Mouse (Mus musculus) kidney, postnatal 36 days (tissue): Measurements from ENCODE around the gene Rtca.

ENCODE experiments used
- DNase-seq, 2 experiments: peaks; one replicate each; pipeline ENCODE4 v3.0.0; 2021 to 2022; ENCODE audit warnings: mixed read lengths in 2 of 2

Rtca gene

DNA sequence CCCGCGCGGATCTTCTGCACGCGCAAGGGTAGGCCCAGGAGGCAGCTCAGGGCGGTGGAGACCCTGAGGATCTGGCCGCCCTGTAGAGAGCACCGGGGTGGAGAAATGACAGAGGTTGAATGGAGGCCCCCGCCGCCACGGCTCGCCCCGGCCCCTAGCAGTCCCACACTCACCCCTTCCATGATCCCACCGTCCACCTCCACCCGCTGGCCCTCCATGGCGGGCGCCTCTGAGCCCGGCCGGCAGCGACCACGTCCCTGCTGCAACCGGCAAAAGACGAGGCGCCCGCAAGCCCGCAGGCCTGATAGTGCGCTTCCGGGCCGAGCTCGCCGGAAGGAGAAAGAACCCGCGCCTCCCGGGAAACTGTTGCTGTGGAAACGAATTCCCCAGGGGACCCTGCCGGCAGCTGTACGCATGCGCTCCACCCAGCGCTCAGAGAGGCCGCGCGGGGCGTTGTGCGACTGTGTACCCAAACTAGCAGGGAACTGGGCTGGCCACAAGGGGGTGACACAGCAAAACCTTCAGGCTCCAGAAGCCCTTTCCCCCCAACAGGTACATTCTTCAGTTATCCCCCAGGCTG is at the start of gene Rtca:
Gene Rtca, minus strand, starts transcription at position 437 of the 580 bp plus-strand sequence.
- DNase-seq: peak; percentile 98 to 99

DNA sequence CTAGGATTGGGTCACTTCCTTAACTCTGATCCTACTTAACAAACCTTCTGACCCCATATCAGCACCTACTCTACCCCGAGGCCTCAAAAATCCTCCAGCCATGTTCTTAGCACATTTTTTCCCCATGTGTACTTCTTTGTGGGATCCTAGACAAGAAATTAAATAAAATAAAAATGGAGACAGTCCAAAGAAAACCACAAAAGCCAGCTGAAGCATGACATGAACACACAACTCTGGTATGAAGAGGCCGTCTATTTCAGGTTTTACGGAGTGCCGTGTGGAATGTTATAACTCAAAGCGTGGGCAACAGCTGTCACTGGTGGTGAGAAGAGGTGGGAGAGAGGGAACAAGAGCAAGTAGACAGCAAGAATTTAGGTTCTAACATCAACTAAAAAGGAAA is 43.4 kb upstream of the Rtca start:
- DNase-seq: no peak

DNA sequence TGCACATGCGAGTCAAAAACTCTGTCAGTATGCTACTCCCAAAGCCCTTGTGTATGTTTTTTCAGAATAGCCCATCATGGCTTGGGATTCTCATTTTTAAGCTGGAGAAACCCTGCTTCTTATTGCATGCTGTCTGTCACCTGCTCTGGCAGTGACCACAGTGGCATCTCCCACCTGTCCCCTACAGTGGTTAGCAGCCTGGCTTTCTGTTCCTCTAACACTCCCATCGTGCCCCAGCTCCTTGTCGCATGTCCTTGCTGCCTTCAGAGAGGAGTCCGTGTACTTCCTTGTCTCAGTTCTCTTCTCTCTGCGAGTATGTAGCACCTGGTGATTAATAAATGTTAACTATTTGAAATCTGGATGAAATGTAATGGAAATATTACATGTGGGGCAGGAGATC is 39.4 kb upstream of the Rtca start:
- DNase-seq: no peak

DNA sequence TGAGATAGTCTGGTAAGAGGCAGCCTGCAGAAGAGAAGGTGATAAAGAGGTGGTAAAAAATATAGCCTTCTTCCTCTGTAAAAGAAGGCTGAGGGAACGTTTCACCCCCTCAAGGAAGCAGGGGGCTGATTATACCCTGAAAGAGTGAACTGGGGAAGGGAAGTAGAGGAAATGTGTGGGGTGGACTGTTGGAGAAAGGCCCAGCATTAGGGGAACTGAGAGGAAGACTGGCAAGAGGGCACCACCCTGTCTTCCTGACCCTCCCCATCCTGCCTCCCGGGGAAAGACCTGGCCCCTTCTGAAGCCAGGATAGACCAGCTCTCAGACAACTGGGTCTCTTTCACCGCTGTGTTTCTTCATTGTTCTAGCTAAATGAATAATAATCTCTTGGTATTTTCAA is 34.5 kb upstream of the Rtca start:
- DNase-seq: no peak

DNA sequence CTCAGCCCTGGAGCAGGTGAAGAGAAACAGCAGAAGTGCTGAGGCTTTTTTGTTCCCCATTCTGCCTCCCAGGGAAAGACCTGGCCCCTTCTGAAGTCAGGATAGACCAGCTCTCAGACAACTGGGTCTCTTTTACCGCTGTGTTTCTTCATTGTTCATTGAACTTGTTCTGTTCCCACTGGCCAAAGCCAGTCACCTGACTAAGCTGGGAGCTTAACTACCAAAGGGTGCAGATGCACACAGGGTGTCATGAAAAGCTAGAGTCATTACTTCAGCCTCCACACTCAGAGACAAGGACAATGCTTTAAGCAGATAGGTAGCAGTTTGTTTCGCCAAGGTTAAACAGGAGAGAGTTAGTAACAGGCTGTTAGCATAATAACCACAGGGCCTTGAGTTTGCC is 34.1 kb upstream of the Rtca start:
- no peak for DNase-seq

DNA sequence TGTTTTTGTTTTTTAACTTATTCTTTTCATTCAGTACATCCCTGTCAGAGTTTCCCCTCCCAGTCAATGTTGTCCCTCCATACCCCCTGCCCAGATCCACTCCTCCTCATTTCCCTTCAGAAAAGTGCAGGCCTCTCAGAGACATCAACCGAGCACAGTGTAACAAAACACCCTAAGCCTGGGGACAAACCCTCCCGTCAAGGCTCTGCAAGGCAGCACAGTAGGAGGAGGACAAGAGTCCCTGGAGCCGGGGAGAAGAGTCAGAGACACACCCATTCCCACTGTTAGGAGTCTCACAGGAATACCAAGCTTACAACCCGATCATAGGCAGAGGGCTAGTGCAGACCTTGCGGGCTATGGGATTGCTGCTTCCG is 29.2 kb upstream of the Rtca start:
- no peak for DNase-seq

DNA sequence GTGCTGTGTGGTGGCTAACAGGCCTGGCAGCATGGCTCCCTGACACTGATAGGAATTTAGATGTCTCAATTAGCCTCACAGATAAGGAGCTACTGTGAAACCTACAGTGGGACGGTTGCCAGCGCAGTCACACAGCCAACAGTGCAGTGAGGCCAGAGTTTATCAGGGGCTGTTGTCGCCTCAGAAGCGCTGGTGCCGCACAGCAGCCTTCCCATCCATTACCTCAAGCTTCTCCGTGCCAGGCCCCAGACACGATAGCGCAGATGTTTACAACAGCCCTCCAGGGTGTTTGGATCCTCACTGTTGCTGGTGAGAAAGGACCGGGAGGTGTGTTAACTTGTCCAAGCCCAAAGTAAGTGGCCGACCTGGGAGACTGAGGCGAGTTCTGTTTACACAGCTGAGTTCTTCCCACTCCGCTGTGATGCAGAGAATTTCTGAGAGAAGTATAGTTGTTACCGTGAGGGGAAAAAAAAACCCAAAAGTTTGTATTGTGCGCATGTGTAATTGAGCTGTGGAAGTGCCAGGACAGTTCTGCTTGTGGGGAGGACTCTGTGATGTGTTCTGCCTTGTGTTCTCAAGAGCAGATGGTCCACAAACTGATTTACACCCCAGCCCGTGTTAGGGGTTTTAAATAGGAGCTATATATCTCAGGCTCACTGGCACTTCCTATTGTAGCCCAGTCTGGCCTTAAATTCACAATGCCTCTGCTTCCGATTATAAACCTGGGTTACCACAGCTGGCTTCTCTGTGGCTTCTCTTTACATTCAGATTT is 28.6 kb upstream of the Rtca start:
- no peak for DNase-seq

DNA sequence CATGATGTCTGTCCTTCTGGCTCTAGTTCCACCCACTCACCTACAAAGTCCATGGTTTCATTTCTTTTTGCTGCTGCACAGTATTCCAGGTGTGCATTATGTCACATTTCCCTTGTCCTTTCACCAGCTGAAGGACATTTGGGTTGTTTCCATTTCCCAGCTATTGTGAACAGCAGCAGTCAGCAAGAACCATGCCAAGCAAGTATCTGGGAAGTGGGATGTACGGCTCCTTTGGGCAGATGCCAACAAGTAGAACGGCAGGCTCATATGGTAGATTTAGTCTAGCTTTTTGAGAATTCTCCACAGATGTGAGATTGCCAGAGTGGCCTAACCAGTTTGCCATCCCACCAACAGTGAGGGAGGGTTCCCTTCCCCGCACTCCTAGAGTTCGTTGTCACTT is 22.8 kb upstream of the Rtca start:
- DNase-seq: peak; percentile 9 to 11

DNA sequence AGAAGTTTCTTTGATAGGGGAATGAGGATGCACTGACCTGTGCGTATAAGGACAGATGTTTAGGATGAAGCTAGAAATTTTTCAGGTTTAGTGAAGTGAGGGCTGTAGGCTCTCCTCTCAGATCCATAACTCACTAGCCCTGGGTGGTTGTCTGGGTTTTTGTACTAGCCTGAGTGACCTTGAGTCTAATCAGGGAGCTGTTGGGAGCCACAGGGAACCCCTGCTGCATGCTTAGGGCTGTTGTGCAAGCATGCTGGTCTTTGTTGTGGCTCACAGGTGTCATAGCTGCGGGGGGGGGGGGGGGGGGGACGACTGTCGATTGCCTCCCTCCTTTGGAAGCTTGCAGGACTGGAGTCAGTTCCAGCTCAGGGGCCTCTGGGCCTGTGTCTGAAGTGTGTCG is 21.7 kb upstream of the Rtca start:
- DNase-seq: no peak

DNA sequence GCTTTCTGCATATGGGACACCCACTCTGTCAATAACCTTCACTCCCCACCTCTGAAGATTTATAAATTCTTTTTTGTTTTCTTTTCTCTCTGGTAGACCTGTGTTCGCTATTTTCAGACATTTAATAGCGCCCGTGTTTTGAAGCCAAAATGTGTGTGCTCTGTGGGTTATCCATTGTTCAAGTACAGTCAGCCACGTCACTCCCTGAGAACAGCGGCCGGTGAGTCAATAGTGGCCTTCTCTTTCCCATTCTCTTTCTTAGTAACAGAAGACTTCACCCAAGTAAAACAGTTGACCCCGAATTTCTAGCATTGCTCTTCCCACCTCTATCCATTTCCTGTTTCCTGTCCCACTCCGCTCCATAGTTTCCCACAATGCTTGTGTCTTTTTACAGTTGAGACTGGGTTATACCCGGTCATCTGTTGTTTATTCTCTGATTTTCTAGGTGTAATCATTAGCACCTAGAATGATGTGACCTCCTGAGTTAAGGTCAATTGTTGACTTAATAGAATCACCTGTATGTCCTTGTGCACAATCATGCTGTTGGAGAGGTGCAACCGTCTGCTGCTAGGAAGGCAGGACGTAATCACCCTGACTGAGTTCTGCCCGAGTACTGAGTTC is 12.2 kb upstream of the Rtca start:
- DNase-seq: no peak

DNA sequence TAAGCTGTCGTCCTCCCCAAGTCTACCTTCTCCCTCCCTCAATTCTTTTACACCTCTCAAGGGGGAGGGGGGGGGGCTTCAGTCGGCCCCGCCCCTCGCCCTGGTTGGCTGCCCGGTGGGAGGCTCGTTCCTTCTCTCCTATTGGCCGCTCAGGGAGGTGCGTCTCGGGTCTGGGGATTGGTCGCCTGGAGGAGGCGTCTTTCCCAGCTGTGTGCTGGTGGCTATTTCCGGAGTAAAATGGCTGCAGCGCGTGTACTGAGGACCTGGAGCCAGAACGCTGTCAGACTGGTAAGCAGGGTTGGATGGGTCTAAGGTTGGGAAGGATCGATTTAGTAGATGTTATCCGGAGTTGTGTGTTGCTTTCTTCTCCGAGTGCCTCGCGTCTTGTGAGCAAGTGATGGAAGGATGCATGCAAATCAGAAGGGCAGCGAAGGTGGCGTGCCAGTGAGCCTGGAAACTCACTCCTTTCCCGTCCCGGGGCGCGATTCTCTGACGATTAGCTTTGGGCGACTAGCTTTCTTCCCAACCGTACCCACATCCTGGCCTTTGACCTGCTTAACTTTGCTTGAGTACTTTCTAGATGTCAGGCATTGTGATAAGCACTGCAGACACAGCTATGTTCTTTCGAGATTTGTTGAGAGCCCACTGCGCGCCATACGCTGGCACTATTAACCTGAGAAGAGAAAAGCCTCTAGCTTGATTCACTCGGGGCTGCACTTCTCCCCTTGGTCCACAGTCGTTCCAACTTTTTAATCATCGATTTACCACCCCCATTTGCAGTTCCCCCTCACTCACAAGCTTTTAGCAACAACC is 5.1 kb upstream of the Rtca start, which contains the start of gene Dbt:
Gene Dbt, plus strand, starts transcription at position 167 of the 813 bp plus-strand sequence.
- peak; percentile 93 to 94 for DNase-seq

DNA sequence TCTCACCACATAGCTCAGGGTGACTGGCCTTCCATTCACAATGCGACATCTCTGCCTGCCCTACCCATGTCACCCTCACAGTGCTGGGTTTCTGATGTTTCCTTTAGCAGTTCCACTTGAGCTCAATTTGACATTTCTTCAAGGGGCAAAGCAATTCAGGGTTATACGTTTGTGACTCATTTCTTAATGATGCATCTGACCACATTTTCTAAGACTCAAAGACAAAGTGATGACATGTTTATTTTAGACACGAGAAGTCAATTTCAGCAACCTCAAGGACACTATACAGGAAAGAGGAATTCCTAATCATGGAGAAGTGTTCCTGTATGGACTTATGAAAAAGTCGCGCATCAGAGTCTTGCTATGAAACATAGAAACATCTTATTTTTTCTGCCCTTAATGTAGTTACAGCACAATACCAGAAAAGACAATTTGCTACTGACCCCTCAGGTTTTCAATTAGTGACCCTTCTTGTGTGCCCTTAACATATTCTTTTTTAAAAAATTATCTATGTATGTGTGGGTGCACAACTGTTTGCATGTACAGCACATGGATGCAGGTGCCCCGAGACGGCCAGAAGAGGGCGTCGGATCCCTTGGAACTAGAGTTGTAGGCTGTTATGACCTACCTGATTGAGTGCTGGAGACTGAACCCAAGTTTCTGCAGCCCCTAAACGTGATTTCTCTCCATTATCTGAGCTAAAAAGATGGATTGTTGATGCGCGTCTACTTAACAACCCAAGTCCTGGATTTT is 4.3 kb upstream of the Rtca start:
- peak in 1 of 2 experiments; percentile 62 for DNase-seq

DNA sequence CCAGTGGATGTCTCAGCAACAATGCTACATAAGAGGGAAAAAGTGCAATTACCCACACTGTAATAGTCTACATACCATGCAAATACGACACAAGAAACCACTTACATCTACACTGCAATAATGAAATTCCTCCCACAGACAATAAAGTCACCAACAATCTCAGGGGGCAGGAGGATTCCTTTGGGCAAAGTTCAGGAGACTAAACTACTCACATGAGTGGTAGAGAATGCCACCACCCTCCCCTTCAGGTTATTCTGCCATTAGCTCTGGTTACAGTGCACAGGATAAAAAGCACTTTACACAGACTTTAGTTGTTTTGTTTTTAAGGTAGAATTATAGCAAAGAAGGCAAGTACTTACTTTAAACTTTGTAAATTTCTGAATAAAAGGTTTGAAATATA is 12.3 kb downstream of the Rtca start:
- peak; percentile 15 to 56 for DNase-seq

DNA sequence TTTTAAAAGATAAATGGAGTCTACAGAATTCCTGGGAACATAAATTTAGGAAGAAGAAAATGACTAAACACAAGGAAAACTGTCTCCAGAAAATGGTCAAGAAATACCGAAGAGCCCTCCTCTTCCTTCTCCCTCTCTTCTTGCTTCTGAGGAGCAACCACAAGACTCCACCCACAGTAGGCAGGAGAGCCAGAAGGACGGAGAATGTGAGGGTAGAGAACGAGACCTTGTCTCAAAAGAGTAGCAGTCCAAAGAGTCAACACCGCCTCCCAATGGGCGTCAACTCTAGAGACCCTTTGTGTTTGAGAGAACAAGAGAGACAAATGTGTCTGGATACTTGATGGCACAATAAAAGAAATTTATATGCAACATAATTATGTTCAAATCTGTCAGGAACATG is 14.3 kb downstream of the Rtca start:
- DNase-seq: no peak

DNA sequence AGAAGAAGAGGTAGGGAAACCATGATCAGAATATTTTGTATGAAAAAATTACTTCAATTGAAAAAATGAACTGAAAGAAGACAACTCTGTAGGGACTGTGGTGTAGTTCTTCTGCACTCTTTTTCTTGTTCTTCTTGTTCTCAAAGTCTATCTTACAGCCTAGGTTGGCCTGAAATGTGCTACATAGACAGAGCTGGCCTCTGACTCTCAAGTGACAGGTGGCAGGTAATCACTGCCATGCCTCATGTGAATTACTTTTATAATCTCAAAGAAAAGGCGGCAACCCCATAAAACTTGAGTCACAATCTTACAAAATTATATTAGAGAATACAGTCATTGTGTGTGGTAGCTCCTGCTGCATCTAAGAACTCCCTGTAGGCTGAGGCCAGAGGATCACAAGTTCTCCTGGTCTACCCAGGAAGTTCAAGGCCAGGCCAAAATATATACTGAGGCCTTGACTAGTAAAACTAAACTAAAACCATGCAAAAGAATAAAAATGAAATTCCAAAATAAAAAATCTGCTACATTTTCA is 16.0 kb downstream of the Rtca start:
- DNase-seq: no peak

DNA sequence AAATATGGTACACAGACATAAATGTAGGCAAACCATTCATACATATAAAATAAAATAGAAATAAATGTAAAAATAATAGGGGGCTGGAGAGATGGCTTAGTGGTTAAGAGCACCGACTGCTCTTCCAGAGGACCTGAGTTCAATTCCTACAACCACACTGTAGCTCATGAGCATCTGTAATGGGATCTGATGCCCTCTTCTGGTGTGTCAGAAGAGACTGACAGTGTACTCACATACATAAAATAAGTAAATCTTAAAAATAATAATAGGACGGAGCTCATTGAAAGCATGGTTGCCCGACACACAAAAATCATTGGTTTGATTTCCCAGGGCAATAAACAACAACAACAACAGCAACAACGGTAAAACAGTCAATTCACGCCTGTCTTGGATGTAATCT is 17.1 kb downstream of the Rtca start:
- DNase-seq: no peak

DNA sequence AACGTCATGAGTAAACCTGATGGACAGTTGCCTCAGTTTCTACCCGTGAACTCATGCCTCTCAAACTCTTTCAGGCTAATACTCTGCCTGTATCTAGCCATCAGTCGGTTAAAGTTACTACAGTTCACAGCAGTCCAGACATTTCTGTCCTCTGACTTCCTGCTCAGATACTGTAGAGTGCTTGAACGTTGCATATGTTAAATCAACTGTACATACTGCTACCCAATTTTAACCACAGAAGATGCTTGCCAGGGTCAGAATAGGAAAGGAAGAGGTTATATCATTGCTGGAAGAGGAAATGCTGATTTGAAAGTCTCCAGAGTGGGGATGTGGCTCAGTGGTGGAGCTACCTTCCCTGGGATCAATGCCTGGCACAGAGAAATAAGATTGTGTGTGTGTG is 24.7 kb downstream of the Rtca start:
- DNase-seq: no peak

DNA sequence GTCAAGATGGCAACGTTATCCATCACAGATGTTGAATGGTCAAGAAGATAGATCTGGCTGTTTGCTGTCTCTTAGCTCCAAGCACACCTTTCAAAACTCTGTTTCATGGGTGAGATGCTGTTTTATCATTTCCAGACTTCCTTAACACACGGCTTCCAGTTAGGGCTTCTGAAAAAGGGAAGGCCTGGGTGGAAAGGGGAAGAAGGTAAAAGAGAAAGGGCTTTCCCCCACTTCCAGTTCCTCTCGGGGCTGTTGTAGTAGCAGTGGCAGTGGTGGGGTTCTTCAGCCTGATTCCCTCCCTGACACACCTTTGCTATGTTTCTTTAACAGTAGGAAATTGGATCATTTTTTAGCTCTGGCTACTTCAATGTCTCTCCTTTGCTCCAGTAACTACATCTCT is 25.3 kb downstream of the Rtca start:
- no peak for DNase-seq

DNA sequence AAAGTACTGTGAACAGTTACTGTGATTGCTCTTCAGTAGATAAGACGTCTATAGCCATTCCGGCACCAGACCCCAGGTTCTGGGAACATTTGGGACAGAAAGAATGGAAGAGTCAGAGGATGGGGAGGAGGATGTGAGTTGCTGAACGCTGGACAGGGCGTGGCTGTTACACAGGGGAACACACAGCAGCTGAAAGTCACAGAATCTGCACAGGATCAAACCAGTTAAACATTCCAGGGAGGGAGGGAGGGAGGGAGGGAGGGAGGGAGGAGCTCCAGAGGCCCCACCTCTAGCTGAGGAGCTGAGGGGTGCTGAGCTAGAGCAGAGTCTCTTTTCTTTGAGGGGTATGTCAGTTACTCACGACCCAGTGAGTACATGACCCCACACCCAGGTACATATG is 27.1 kb downstream of the Rtca start:
- DNase-seq: no peak

DNA sequence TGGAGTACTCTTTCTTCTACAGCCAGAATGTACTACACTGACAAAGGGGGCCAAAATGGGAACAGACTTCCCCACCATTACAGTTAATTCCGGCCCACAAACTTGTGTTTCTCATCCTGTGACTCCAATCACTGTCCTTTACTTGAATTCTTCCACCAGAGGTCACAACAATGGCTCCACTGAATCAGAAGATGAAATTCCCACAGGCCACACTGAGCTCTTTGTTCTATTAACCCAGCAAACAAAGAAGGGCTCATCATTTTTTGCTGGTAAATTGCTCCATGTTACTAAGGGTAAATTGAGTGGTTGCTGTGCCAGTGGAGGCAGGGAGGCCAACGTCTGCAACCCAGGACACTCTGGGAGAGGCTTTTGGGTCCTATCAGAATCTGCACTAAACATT is 27.9 kb downstream of the Rtca start:
- no peak for DNase-seq

DNA sequence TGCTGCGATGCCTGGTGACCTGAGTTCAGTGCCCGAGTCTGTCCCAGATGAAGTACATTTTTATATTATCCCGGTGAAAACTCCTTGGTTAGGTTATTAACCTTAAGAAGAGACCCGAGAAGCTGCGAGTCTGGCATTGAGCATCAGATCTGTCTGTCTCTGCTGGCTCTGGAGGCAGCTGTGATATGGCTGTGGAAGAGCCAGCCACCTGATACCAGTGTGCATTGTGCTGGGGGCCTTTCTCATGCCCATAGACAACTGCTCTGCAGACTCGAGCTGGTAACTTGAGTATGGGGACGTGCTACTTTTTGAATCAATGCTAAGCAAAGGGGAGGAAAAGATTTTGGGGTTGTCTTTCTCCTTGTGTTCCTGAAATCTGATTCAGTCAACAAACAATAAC is 30.7 kb downstream of the Rtca start:
- no peak for DNase-seq

DNA sequence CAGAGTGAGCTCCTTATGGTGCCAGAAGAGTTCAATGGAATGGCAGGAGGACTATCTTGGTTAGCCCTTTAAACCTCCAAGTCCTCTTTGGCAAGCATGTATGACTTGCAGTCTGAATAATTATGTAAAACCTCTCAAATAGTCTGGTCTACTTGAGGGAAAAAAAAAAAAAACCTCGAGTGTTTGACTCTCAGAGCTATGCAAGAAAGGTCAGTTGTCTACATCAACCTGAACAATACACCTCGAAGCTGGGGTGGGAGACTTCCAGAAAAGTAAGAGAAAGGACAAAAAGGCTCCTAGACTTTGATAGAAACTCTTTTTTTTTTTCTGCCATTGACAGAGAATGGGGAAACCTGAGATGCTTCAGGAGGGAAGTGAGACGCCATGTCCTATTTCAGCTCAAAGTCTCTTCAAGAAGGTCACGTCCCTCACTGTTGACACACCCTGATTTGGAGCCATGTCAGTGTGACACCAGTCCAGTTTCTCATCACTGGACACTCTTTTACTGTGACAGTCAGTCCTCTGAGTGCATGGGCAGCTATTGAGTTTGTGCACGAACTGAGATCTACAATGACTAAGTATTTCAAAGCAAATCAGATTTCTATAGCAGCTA is 31.2 kb downstream of the Rtca start:
- no peak for DNase-seq
